Comparison of ENCODE assay signal across 24 mouse cellular contexts in genomic region chr2:115725926-115726325, GRCm38 (mm10).
DNase-seq lines count a peak whose midpoint lies in the region; ATAC-seq lines count a peak whose summit lies in the region.
"Had no signal": no experiment of that assay in that cellular context is flagged by ENCODE, and none has a peak within 500 bp of the region (broad histone marks: within the 10 kb centered on the region; RNA-seq: fewer than 3 reads in every experiment).

No protein-coding gene starts in this region.

- H3K4me1 ChIP-seq in midbrain, embryonic 13.5 days (replicated peaks), result peaks cover 40% of the 10 kb centered on the region
- peaks cover 32% of the 10 kb centered on the region for H3K4me1 ChIP-seq in midbrain, embryonic 15.5 days
- peaks cover 41% of the 10 kb centered on the region for H3K4me1 ChIP-seq in forebrain, embryonic 12.5 days
- peaks cover 45% of the 10 kb centered on the region for H3K4me1 ChIP-seq in forebrain, embryonic 16.5 days (replicated peaks; ENCODE audit: control insufficient read depth, insufficient read depth, low read length)
- H3K4me1 ChIP-seq in neural tube, embryonic 15.5 days, result peaks cover 8% of the 10 kb centered on the region
- H3K4me1 ChIP-seq: liver, embryonic 13.5 days had no signal

- no peaks in the 10 kb centered on the region for H3K36me3 ChIP-seq in midbrain, embryonic 13.5 days
- no peaks in the 10 kb centered on the region for H3K36me3 ChIP-seq in midbrain, embryonic 15.5 days (replicated peaks)
- peaks cover 6% of the 10 kb centered on the region; the same call in 1 of the 2 replicates for H3K36me3 ChIP-seq in forebrain, embryonic 12.5 days (replicated peaks)
- H3K36me3 ChIP-seq in forebrain, embryonic 16.5 days (ENCODE audit: control insufficient read depth, insufficient read depth), result no peaks in the 10 kb centered on the region
- H3K36me3 ChIP-seq in neural tube, embryonic 15.5 days, result no peaks in the 10 kb centered on the region
- H3K36me3 ChIP-seq: lung, embryonic 15.5 days had no signal

- H3K27ac ChIP-seq in midbrain, embryonic 13.5 days, result peak overlapping the region; percentile 59; the same call in 1 of the 2 replicates
- no peak overlapping the region; the same call in 1 of the 2 replicates for H3K27ac ChIP-seq in midbrain, embryonic 15.5 days
- H3K27ac ChIP-seq in forebrain, embryonic 12.5 days, result peak overlapping the region; percentile 79
- peak overlapping the region; percentile 76 for H3K27ac ChIP-seq in forebrain, embryonic 16.5 days (ENCODE audit: low read length)
- no peak overlapping the region for H3K27ac ChIP-seq in neural tube, embryonic 15.5 days (replicated peaks)
- H3K27ac ChIP-seq: embryonic facial prominence, embryonic 10.5 days; liver, embryonic 13.5 days; lung, embryonic 15.5 days had no signal

- no peak overlapping the region for H3K4me3 ChIP-seq in midbrain, embryonic 13.5 days (replicated peaks)
- no peak overlapping the region for H3K4me3 ChIP-seq in midbrain, embryonic 15.5 days
- no peak overlapping the region for H3K4me3 ChIP-seq in forebrain, embryonic 12.5 days (replicated peaks)
- H3K4me3 ChIP-seq in forebrain, embryonic 16.5 days (replicated peaks; ENCODE audit: low read length), result no peak overlapping the region
- no peak overlapping the region for H3K4me3 ChIP-seq in neural tube, embryonic 15.5 days (replicated peaks)
- H3K4me3 ChIP-seq: embryonic facial prominence, embryonic 10.5 days; liver, embryonic 13.5 days; lung, embryonic 15.5 days; myocyte had no signal

- no peak for ATAC-seq in midbrain, embryonic 13.5 days
- ATAC-seq in midbrain, embryonic 15.5 days (replicated peaks), result no peak
- peak; percentile 73 for ATAC-seq in forebrain, embryonic 12.5 days (ENCODE audit: low FRiP score)
- ATAC-seq in forebrain, embryonic 16.5 days, result peak; percentile 76
- ATAC-seq in neural tube, embryonic 15.5 days (ENCODE audit: low FRiP score), result peak; percentile 38; the same call in 1 of the 2 replicates
- no peak for ATAC-seq in megakaryocyte, adult 5-6 weeks (ENCODE audit: poor library complexity, severe bottlenecking)
- ATAC-seq: activated CD4-positive, CD25-positive, alpha-beta regulatory T cell, adult 4 months; inflammation-experienced regulatory T-cells, adult 6 months had no signal

- H3K4me2 ChIP-seq in midbrain, embryonic 13.5 days (replicated peaks), result no peak overlapping the region
- H3K4me2 ChIP-seq in midbrain, embryonic 15.5 days, result no peak overlapping the region
- H3K4me2 ChIP-seq in forebrain, embryonic 12.5 days, result no peak overlapping the region
- H3K4me2 ChIP-seq in forebrain, embryonic 16.5 days (ENCODE audit: low read length), result peak overlapping the region; percentile 27; the same call in 1 of the 2 replicates
- no peak overlapping the region for H3K4me2 ChIP-seq in neural tube, embryonic 15.5 days
- H3K4me2 ChIP-seq: liver, embryonic 13.5 days; lung, embryonic 15.5 days had no signal

- DNase-seq in adrenal gland, adult 18-20 months (ENCODE audit: low spot score in 2 of 2), result no peak
- DNase-seq in c-Kit-positive CD71-positive TER-119-positive erythroid progenitor cells, embryonic 14.5 days (ENCODE audit: low spot score), result no peak
- DNase-seq: adrenal gland, postnatal 25 days; cerebellum, adult 11 months; cerebellum, postnatal 10 days; gastrocnemius, postnatal 25 days; heart, adult 18-20 months; kidney, adult 18-20 months; kidney, postnatal 4 days; layer of hippocampus, adult 9-11 months; liver, embryonic 13.5 days; lung, postnatal 36 days; thymus, postnatal 14 days had no signal

- H3K9ac ChIP-seq in midbrain, embryonic 13.5 days (replicated peaks), result no peak overlapping the region
- no peak overlapping the region for H3K9ac ChIP-seq in midbrain, embryonic 15.5 days
- no peak overlapping the region for H3K9ac ChIP-seq in forebrain, embryonic 12.5 days
- no peak overlapping the region for H3K9ac ChIP-seq in forebrain, embryonic 16.5 days (replicated peaks; ENCODE audit: low read depth, low read length)
- H3K9ac ChIP-seq in neural tube, embryonic 15.5 days (replicated peaks), result no peak overlapping the region
- H3K9ac ChIP-seq: liver, embryonic 13.5 days; lung, embryonic 15.5 days had no signal

- H3K9me3 ChIP-seq in midbrain, embryonic 13.5 days, result 0 out of 2 replicates have a peak, but pooled peaks cover 2% of the 10 kb centered on the region
- H3K9me3 ChIP-seq in midbrain, embryonic 15.5 days, result no peaks in the 10 kb centered on the region
- H3K9me3 ChIP-seq in forebrain, embryonic 12.5 days, result no peaks in the 10 kb centered on the region
- no peaks in the 10 kb centered on the region for H3K9me3 ChIP-seq in forebrain, embryonic 16.5 days (ENCODE audit: control insufficient read depth, low read length)
- no peaks in the 10 kb centered on the region for H3K9me3 ChIP-seq in neural tube, embryonic 15.5 days (replicated peaks)
- H3K9me3 ChIP-seq: lung, embryonic 15.5 days had no signal

- no peaks in the 10 kb centered on the region for H3K27me3 ChIP-seq in midbrain, embryonic 13.5 days
- H3K27me3 ChIP-seq in midbrain, embryonic 15.5 days (replicated peaks), result no peaks in the 10 kb centered on the region
- H3K27me3 ChIP-seq in forebrain, embryonic 12.5 days, result no peaks in the 10 kb centered on the region
- no peaks in the 10 kb centered on the region for H3K27me3 ChIP-seq in forebrain, embryonic 16.5 days (replicated peaks; ENCODE audit: control insufficient read depth, insufficient read depth, low read length)
- H3K27me3 ChIP-seq in neural tube, embryonic 15.5 days (replicated peaks), result no peaks in the 10 kb centered on the region
- H3K27me3 ChIP-seq: liver, embryonic 13.5 days; lung, embryonic 15.5 days had no signal

- WGBS in midbrain, embryonic 13.5 days, result 50% methylated on average over 6 of the region's 6 CpGs
- WGBS in midbrain, embryonic 15.5 days, result 35% methylated on average over 6 of the region's 6 CpGs
- 18% methylated on average over 6 of the region's 6 CpGs for WGBS in forebrain, embryonic 12.5 days
- WGBS in forebrain, embryonic 16.5 days, result 11% methylated on average over 6 of the region's 6 CpGs
- 19% methylated on average over 6 of the region's 6 CpGs for whole genome bisulfite sequencing in neural tube, embryonic 15.5 days

Comparison
In these comparisons a context has a peak if more than half of its experiments do, and no peak if none do; other contexts are left out.
1. H3K27ac ChIP-seq: peak in midbrain, embryonic 13.5 days (single experiment), forebrain, embryonic 12.5 days (single experiment) and forebrain, embryonic 16.5 days (single experiment); none in midbrain, embryonic 15.5 days (single experiment) and neural tube, embryonic 15.5 days (single experiment).
2. ATAC-seq: peak in forebrain, embryonic 12.5 days (single experiment), forebrain, embryonic 16.5 days (single experiment) and neural tube, embryonic 15.5 days (single experiment); none in midbrain, embryonic 13.5 days (single experiment), midbrain, embryonic 15.5 days (single experiment) and megakaryocyte, adult 5-6 weeks (single experiment).